Comparison of ENCODE assay signal across 9 mouse cellular contexts in genomic region chr11:101323609-101324008, GRCm38 (mm10). TPM values are rescaled to one million over a fixed set of nuclear protein-coding genes. Genes with fewer than 3 reads are reported as not detected.
DNase-seq lines count a peak whose midpoint lies in the region; ATAC-seq and TF ChIP-seq lines count a peak whose summit lies in the region.
"Had no signal": no experiment of that assay in that cellular context is flagged by ENCODE, and none has a peak within 500 bp of the region (broad histone marks: within the 10 kb centered on the region; RNA-seq: fewer than 3 reads in every experiment).

No protein-coding gene starts in this region.

- DNase-seq in heart, adult 11 months = peak; percentile 93
- no peak for DNase-seq in heart, postnatal 25 days (ENCODE audit: low spot score)
- peak; percentile 65 to 69 for DNase-seq in cerebellum, adult 18-20 months
- peak; percentile 62 for DNase-seq in forelimb bud, embryonic 11.5 days (ENCODE audit: low read depth, low spot score)
- peak; percentile 81 for DNase-seq in hindbrain, postnatal 0 days (ENCODE audit: low spot score)
- DNase-seq in left cerebral cortex, adult 11 months (ENCODE audit: low spot score) = peak; percentile 66
- peak; percentile 73 to 79 for DNase-seq in lung, postnatal 4 days
- peak; percentile 59 to 61 for DNase-seq in right cerebral cortex, postnatal 36 days (ENCODE audit: low spot score in 2 of 2)

- no peak overlapping the region for H3K4me2 ChIP-seq in hindbrain, postnatal 0 days (ENCODE audit: low read depth, low read length)

- 7% methylated on average over 4 of the region's 4 CpGs for WGBS in hindbrain, postnatal 0 days

- H3K27ac ChIP-seq in hindbrain, postnatal 0 days = no peak overlapping the region

- no peaks in the 10 kb centered on the region for H3K4me1 ChIP-seq in hindbrain, postnatal 0 days (ENCODE audit: insufficient read depth, low read length)

- no peaks in the 10 kb centered on the region for H3K27me3 ChIP-seq in hindbrain, postnatal 0 days (ENCODE audit: insufficient read depth, low read length)
- H3K27me3 ChIP-seq: megakaryocyte, embryonic 14.5 days had no signal

- H3K9me3 ChIP-seq in hindbrain, postnatal 0 days (ENCODE audit: low read length) = no peaks in the 10 kb centered on the region
- H3K9me3 ChIP-seq: megakaryocyte, embryonic 14.5 days had no signal

- ATAC-seq in hindbrain, postnatal 0 days = peak; percentile 76

- peaks cover 52% of the 10 kb centered on the region for H3K36me3 ChIP-seq in hindbrain, postnatal 0 days (ENCODE audit: insufficient read depth, low read length)

- no peak overlapping the region for H3K4me3 ChIP-seq in hindbrain, postnatal 0 days (ENCODE audit: low read length)
- H3K4me3 ChIP-seq: megakaryocyte, embryonic 14.5 days had no signal

- no peak overlapping the region for H3K9ac ChIP-seq in hindbrain, postnatal 0 days (replicated peaks; ENCODE audit: low read length)

- intact Hi-C loops in heart, postnatal 25 days (cut with DNase I) = loop anchor here (1.0 kb wide), 1 partner anchor 72 kb away; no protein-coding TSS in a partner anchor

- TF ChIP-seq CTCF in hindbrain, postnatal 0 days (IDR thresholded peaks at IDR 0.05; ENCODE audit: low read depth) = peak; percentile 98

RNA-seq across cellular contexts. Expression of gene Aoc2, which starts 1.3 kb away (rescaled TPM):
- 1 to 10 TPM; 1.8 to 2.2 TPM for total RNA-seq in heart, postnatal 25 days (2021)
- total RNA-seq in hindbrain, postnatal 0 days (2014; rRNA removed) = 3.8 and 4.1 TPM in 2 replicates
- 0.59 and 0.63 TPM in 2 replicates for polyA plus RNA-seq in hindbrain, postnatal 0 days (2015; fragmentation: Nextera tagmentation; extraction: Ambion mirVana)

RNA-seq across cellular contexts. Expression of gene Aoc3, which starts 6.8 kb away (rescaled TPM):
- total RNA-seq in heart, postnatal 25 days (2021) = 10 to 100 TPM; 13.9 to 18.5 TPM
- 0.36 and 0.47 TPM in 2 replicates for total RNA-seq in hindbrain, postnatal 0 days (2014; rRNA removed)
- polyA plus RNA-seq in hindbrain, postnatal 0 days (2015; fragmentation: Nextera tagmentation; extraction: Ambion mirVana) = 0.10 and 0.16 TPM in 2 replicates

RNA-seq across cellular contexts. Expression of gene Psme3, which starts 7.6 kb away (rescaled TPM):
- total RNA-seq in heart, postnatal 25 days (2021) = 10 to 100 TPM; 80.6 to 88.8 TPM
- total RNA-seq in hindbrain, postnatal 0 days (2014; rRNA removed) = 68.3 and 71.1 TPM in 2 replicates
- 78.2 and 83.9 TPM in 2 replicates for polyA plus RNA-seq in hindbrain, postnatal 0 days (2015; fragmentation: Nextera tagmentation; extraction: Ambion mirVana)

RNA-seq across cellular contexts. Expression of gene Becn1, which starts 21.5 kb away (rescaled TPM):
- 100 to 1,000 TPM in 1 of 2 experiments, 10 to 100 TPM in 1; 92.8 to 102 TPM for total RNA-seq in heart, postnatal 25 days (2021)
- total RNA-seq in hindbrain, postnatal 0 days (2014; rRNA removed) = 71.1 and 95.3 TPM in 2 replicates
- 140 and 145 TPM in 2 replicates for polyA plus RNA-seq in hindbrain, postnatal 0 days (2015; fragmentation: Nextera tagmentation; extraction: Ambion mirVana)

RNA-seq across cellular contexts. Expression of gene G6pc, which starts 43.8 kb away (rescaled TPM):
- total RNA-seq in heart, postnatal 25 days (2021) = not detected
- 0.26 TPM in 1 of 2 replicates, not detected in the other for total RNA-seq in hindbrain, postnatal 0 days (2014; rRNA removed)
- polyA plus RNA-seq in hindbrain, postnatal 0 days (2015; fragmentation: Nextera tagmentation; extraction: Ambion mirVana) = not detected in 2 replicates

Comparison
In these comparisons a context has a peak if more than half of its experiments do, and no peak if none do; other contexts are left out.
1. RNA of gene Aoc3, which starts 6.8 kb away (total RNA-seq): 13.9 to 18.5 TPM in heart, postnatal 25 days; 0.36 to 0.47 TPM in hindbrain, postnatal 0 days; every median in the first group is over 10 times any median in the second.